Mouse (Mus musculus) lung, postnatal 14 days (tissue): Measurements from ENCODE around the gene Cep104.

Experiments used
- DNase-seq: peaks from one replicate; pipeline ENCODE4 v3.0.0; 2021

Cep104 gene

DNA sequence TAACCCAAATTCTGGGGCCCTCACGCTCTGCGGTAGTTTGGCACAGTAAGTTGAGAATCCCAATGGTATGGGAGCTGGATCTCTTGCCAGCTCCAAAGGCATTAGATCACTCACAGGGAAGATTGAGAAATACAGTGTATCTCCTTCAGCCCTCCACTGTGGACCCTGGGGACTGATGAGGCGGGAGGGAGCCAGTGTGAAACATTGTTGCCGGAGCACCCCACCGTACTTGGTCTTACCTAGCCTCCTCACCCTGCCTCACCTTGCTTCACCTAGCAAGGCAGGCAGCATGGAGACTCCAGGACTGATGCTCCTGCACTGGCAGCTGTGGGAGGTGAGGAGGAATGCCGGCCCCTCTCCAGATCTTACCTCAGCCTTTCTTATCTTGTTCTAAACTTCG is 80.5 kb downstream of the Cep104 start:
- DNase-seq, result no peak

- no peak for DNase-seq
These were observed 81.1 kb downstream of the Cep104 start for GRCm38 (mm10) chr4:154056046-154056445.

DNA sequence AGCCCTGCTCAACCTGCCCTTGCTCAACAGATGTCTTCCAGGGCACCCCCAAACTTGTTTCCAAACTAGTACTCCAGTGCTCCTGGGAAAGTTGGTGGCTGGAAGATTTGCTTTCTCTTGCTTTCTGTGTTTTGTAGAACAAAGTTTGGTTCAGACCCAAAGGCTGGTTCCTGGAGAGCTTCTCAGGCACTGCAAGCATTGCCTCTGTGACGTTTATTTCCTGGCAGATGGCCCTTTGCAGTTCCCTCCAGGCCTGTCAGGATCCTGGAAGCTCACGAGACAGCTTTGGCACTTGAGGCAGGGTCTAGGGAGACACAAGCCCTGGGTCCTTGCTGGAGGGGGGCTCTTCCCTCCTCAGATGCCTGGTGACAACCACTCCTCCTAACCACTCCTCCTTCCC is 81.7 kb downstream of the Cep104 start:
- no peak for DNase-seq

DNA sequence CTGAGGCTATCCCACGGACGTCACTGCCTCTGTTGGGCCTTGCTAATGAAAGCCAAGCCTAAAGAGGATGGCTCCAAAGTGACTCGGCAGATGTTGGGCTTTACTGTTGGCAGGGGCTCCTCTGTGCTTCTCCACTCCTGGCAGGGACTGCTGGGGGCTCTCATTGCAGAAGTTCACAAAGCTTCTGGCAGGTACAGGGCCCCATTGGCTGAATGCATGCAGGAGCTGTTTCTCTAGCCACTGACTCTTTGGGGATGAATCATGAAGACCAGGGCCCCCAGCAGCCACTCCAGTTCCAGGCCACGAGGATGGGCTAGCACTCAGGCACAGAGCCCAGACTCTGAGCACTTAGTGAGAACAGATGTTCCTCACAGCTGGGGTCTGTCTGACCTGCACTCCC is 82.7 kb downstream of the Cep104 start:
- no peak for DNase-seq
